Mouse (Mus musculus) liver, embryonic 14.5 days (tissue): ENCODE measurements at regions not wholly inside any gene's neighbourhood (a gene's known extent, or its start where the extent isn't known, plus 50 kb on each side); places are given as distances from the start of the nearest gene placed in this dataset.

Source experiments
- ATAC-seq: fragments of 200-750 bp; cut with Nextera tagmentation; 2 replicates; pipeline ENCODE4 v1.8.0; 2017; ENCODE audit warnings: moderate number of reproducible peaks, mild to moderate bottlenecking, moderate library complexity; ENCODE audit not compliant: insufficient read depth
- DNase-seq, 3 experiments: peaks; one replicate each; pipeline ENCODE4 v3.0.0-alpha.2; 2012 to 2013; ENCODE audit warnings: low read depth in 3 of 3, low spot score in 3 of 3
- H3K27ac ChIP-seq: fragments of 300-500 bp; sonication (generic); 2 replicates; pipeline ENCODE4 v1.5.1; 2014; ENCODE audit warnings: moderate library complexity, mild to moderate bottlenecking, control low read depth, inconsistent platforms
- H3K27me3 ChIP-seq: fragments of 300-500 bp; sonication (generic); 2 replicates; pipeline ENCODE4 v1.6.1; 2014; ENCODE audit warnings: mild to moderate bottlenecking, low read length, moderate library complexity; ENCODE audit not compliant: control insufficient read depth, insufficient read depth
- H3K36me3 ChIP-seq: fragments of 300-500 bp; sonication (generic); replicated peaks from 2 replicates; pipeline ENCODE4 v1.6.1; 2014; ENCODE audit warnings: low read depth; ENCODE audit not compliant: control insufficient read depth, insufficient read depth
- H3K4me1 ChIP-seq, 2 experiments: fragments of 200-500 bp in 1 of 2; fragments of 300-500 bp in 1 of 2; sonication (generic) in 1 of 2; replicated peaks; 2 replicates each; pipeline ENCODE4 v1.6.1; 2012 to 2014; ENCODE audit warnings: antibody characterized with exemption in 1 of 2, inconsistent platforms in 1 of 2, low read length in 1 of 2; ENCODE audit not compliant: control insufficient read depth in 2 of 2, insufficient read depth in 2 of 2
- H3K4me2 ChIP-seq: fragments of 300-500 bp; sonication (generic); 2 replicates; pipeline ENCODE4 v1.6.1; 2014; ENCODE audit warnings: low read depth, mild to moderate bottlenecking, control low read depth, moderate library complexity
- H3K4me3 ChIP-seq, 2 experiments: fragments of 200-500 bp in 1 of 2; fragments of 300-500 bp in 1 of 2; sonication (generic) in 1 of 2; 2 replicates each; pipeline ENCODE4 v1.5.1; 2012 to 2014; ENCODE audit warnings: low read depth in 2 of 2, low read length in 2 of 2, mild to moderate bottlenecking in 2 of 2, control low read depth in 1 of 2, inconsistent platforms in 1 of 2, moderate library complexity in 1 of 2; ENCODE audit not compliant: insufficient read depth in 1 of 2
- H3K9ac ChIP-seq: fragments of 300-500 bp; sonication (generic); replicated peaks from 2 replicates; pipeline ENCODE4 v1.6.1; 2014; ENCODE audit warnings: mild to moderate bottlenecking, control low read depth, moderate library complexity
- H3K9me3 ChIP-seq: fragments of 300-500 bp; sonication (generic); 2 replicates; pipeline ENCODE4 v1.6.1; 2016; ENCODE audit warnings: low read length, mixed read lengths; ENCODE audit not compliant: control insufficient read depth
- CTCF ChIP-seq: IDR thresholded peaks from 2 replicates; pipeline ENCODE4 v1.5.1; 2016; ENCODE audit warnings: antibody characterized with exemption, low read depth, control low read depth
- EP300 ChIP-seq: IDR thresholded peaks from 2 replicates; pipeline ENCODE4 v1.6.1; 2016; ENCODE audit warnings: antibody characterized with exemption, low read depth
- WGBS: fragments of 180-500 bp; shearing (Covaris S2); extraction: QIAGEN DNeasy Blood & Tissue Kit; methylation state at CpG from one replicate; pipeline ENCODE4 v1.1.7; 2014; ENCODE audit not compliant: insufficient replicate concordance; 5-methylcytosine and 5-hydroxymethylcytosine counted together

DNA sequence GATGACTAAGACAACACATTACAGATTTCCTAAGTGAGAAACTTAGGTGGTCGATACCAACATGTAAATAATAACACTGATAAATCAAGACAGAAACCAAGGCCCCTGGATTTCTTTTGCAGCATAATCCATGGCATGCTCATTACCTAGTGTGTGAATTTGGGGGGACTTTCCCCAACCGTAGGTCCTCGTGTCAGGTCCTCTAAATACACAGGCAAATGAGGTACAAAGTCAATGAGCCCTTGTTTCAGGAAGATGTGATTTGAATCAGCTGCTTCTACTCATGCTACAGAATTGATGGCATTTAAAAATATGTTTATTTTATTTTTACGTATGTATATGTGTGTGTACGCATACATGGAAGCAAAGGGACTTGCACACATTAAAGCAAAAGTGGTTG is 59.0 kb upstream of the Commd8 start:
- Histone ChIP-seq H3K27ac (no peak overlapping the region), H3K4me3 (no peak overlapping the region), H3K9ac (no peak overlapping the region), H3K4me2 (no peak overlapping the region), H3K9me3 (no peaks in the 10 kb centered on the region), H3K27me3 (no peaks in the 10 kb centered on the region), H3K4me1 (peaks cover 18 to 20% of the 10 kb centered on the region in 2 experiments), H3K36me3 (no peaks in the 10 kb centered on the region)
- WGBS = 83% methylated on average over 5 of the region's 5 CpGs
- DNase-seq (no peak), ATAC-seq (no peak)
- no peak for TF ChIP-seq CTCF

DNA sequence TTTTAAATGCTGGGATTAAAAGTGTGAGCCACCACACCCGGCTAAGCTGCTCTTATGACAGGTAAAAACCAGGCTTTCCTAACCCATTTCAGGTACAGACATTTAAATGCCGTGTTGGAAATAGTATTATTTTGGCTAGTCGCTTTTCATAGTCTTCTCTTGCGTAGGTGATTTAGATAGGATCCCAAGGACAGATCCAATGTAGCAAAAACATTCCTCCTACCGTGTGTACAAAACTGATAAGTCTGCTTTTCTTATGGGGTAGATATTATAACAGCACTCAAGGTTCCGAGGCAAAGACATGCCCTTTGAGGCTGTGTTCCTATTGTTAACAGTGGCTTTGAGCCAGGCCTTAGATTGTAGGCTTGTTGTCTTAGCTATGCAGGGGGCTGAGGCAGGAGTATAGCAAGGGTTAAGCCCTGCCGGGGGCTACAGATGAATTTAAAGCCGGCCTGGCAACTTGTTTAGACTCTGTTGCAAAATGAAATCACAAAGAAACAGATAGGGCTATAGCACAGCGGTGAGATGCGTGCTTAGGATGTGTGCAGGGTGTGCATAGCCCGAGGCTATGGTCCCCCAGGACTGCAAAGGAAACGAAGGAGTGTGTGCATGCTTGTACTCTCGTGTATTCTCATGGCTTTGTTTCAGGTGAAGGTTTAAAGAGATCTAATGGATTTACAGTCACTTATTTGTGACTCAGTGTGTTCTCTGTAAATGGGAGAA is 57.7 kb upstream of the Commd8 start:
- no peaks in the 10 kb centered on the region for H3K36me3 ChIP-seq
- peak overlapping the region in 1 of 2 experiments; percentile 33; a peak in 3 of 4 replicates for H3K4me3 ChIP-seq
- H3K4me2 ChIP-seq = peak overlapping the region; percentile 72
- H3K27ac ChIP-seq = peak overlapping the region; percentile 77
- ATAC-seq = peak; percentile 87
- TF ChIP-seq CTCF (no peak), EP300 (peak; percentile 74)
- 40% methylated on average over 13 of the region's 13 CpGs for WGBS
- H3K27me3 ChIP-seq = no peaks in the 10 kb centered on the region
- no peaks in the 10 kb centered on the region for H3K9me3 ChIP-seq
- peak overlapping the region; percentile 44 for H3K9ac ChIP-seq
- peaks cover 18 to 20% of the 10 kb centered on the region in 2 experiments for H3K4me1 ChIP-seq
- peak; percentile 33 to 56 (median 55) for DNase-seq

DNA sequence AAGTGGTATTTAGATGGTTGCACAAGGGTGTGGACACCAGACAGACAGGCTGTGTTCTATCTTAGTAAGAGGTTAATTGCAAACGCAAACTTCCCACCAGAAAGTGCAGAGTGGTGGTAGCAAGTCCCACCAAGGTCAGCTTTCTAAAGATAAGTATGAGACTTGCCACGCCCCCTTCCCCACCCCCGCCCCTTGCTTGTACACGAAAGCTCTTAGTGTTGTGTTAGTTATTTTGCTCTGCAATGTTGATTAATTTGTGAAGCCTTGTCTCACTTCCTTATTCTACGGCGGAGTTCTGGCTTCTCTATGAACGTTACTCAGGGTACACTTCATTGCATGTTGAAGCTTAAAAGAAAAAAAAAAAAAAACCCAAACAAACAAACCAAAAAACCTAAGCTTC is 57.1 kb upstream of the Commd8 start:
- H3K9ac ChIP-seq = peak overlapping the region; percentile 44
- TF ChIP-seq EP300 (no peak), CTCF (no peak)
- WGBS = 7% methylated on average over 7 of the region's 7 CpGs

DNA sequence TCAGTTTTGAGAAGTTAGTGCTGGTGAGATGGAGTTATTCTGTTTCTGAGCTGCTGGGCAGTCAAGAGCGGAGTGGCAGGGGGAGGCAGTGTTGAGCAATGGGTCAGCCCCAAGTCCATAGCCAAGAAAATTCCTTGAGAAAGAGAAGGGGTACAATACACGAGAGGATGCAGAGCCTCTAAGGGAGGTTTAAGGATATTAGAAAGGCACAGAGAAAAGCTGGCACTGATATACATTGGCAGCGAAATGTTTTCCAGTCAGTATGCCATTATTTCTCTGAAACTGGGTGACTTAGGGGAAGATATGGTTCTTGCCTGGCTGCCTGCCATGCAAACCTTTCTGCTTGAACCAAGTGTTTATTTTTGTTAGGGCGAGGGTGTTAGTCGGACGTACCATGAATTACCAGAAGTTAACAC is 56.6 kb upstream of the Commd8 start:
- Histone ChIP-seq H3K27ac (peak overlapping the region; percentile 77), H3K36me3 (no peaks in the 10 kb centered on the region), H3K4me3 (peak overlapping the region in 1 of 2 experiments; percentile 33; a peak in 1 of 4 replicates), H3K9ac (no peak overlapping the region), H3K4me1 (peaks cover 18 to 22% of the 10 kb centered on the region in 2 experiments), H3K4me2 (peak overlapping the region; percentile 72), H3K27me3 (no peaks in the 10 kb centered on the region), H3K9me3 (no peaks in the 10 kb centered on the region)
- peak in 1 of 3 experiments; percentile 51 for DNase-seq
- TF ChIP-seq CTCF (no peak), EP300 (no peak)
- WGBS = 15% methylated on average over 6 of the region's 6 CpGs
- peak; percentile 36; the same call in 1 of the 2 replicates for ATAC-seq

More for the DNA sequence above, 57.1 kb upstream of the Commd8 start:
- DNase-seq (peak in 2 of 3 experiments; percentile 35 to 36), ATAC-seq (peak; percentile 68)
- no peaks in the 10 kb centered on the region for H3K9me3 ChIP-seq
- H3K27me3 ChIP-seq = no peaks in the 10 kb centered on the region
- H3K36me3 ChIP-seq = no peaks in the 10 kb centered on the region
- H3K4me1 ChIP-seq = peaks cover 18 to 20% of the 10 kb centered on the region in 2 experiments
- peak overlapping the region in 1 of 2 experiments; percentile 33; a peak in 2 of 4 replicates for H3K4me3 ChIP-seq
- H3K27ac ChIP-seq = peak overlapping the region; percentile 77
- peak overlapping the region; percentile 72 for H3K4me2 ChIP-seq

DNA sequence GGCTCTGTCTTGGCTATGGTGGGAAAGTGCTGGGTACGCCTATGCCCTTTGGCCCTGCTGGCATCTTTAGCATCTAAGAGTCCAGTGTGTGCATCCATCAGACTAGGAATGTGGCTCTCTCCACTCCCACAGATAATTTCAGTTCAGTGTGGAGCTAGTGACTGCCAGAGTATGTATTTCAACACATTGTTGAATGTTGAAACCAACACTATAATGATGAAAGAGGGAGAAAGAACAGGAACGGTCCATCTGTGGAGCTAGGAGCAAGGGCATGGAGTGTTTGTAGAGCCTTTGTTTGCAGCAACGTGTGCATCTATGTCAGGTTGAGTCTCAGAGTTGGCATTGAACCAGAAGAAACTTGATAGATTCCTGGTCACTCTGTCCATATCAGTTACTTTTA is 54.9 kb upstream of the Commd8 start:
- no peak overlapping the region for H3K4me2 ChIP-seq
- ATAC-seq = no peak
- H3K27ac ChIP-seq = no peak overlapping the region

More for the DNA sequence above, 54.9 kb upstream of the Commd8 start:
- no peaks in the 10 kb centered on the region for H3K9me3 ChIP-seq
- no peak for DNase-seq
- WGBS = 84% methylated on average over 3 of the region's 3 CpGs
- H3K4me3 ChIP-seq = no peak overlapping the region
- H3K36me3 ChIP-seq = no peaks in the 10 kb centered on the region
- TF ChIP-seq CTCF = no peak
- TF ChIP-seq EP300 = no peak
- no peak overlapping the region for H3K9ac ChIP-seq
- H3K27me3 ChIP-seq = no peaks in the 10 kb centered on the region
- peaks cover 18 to 24% of the 10 kb centered on the region in 2 experiments for H3K4me1 ChIP-seq
